8 mouse cellular contexts compared by ENCODE assay signal in the genomic region with DNA sequence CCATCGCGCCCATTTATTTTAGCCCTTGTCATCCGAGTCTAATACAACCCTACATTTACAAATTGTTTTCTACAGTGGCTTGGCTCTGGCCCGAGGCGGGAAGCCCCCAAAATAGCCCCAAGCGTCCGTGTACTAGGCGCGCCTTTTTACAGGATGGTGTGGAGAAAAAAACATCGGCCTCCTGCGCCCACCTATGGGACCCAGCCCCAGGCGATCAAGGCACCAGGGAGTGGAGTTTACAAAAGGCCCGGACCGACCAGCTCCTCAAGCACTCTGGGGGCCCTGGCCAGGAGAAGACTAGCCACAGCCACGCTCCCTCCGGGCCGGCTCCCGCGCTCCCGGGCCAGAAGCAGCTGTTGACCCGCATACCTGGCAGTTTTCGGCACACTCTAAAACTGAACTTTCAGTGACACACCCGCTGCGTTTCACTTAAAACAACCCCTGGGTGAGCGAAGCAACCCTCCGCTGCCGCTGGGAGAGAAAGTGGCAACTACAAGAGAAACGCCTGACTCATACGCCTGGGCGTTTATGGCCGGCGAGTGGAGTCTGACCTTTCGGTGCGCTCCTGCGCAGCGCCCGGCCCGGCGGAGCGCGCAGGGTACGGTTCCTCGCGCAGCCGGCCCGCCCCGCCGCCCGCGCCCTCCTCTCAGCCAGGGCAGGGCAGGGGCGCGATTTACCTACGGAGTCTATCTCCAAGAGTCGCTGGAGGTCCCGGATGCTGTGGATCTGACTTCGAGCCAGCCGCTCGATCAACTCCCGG. TPM values are rescaled to one million over a fixed set of nuclear protein-coding genes. Genes with fewer than 3 reads are reported as not detected.
A peak's percentile ranks its signal among the peaks of the same experiment; 100 is the strongest.
DNase-seq lines count a peak whose midpoint lies in the region; ATAC-seq and TF ChIP-seq lines count a peak whose summit lies in the region.

No protein-coding gene starts in this region.

- ATAC-seq in forebrain, embryonic 12.5 days (ENCODE audit: low FRiP score), result no peak
- peak; percentile 22; the same call in 1 of the 2 replicates for ATAC-seq in intestine, embryonic 15.5 days
- ATAC-seq in lung, embryonic 15.5 days (ENCODE audit: borderline replicate concordance, extremely low read depth, low FRiP score, low TSS enrichment), result no peak
- no peak for ATAC-seq in stomach, embryonic 16.5 days (ENCODE audit: insufficient read depth, low FRiP score)

- WGBS in forebrain, embryonic 12.5 days, result under 1% methylated on average over 59 of the region's 59 CpGs
- WGBS in intestine, embryonic 15.5 days, result 8% methylated on average over 59 of the region's 59 CpGs
- WGBS in lung, embryonic 15.5 days, result 6% methylated on average over 59 of the region's 59 CpGs
- WGBS in stomach, embryonic 16.5 days, result 8% methylated on average over 59 of the region's 59 CpGs

- H3K9me3 ChIP-seq in ES-Bruce4 (replicated peaks; ENCODE audit: control insufficient read depth, insufficient read depth, low read length, poor library complexity, severe bottlenecking), result no peaks in the 10 kb centered on the region
- no peaks in the 10 kb centered on the region for H3K9me3 ChIP-seq in forebrain, embryonic 12.5 days
- no peaks in the 10 kb centered on the region for H3K9me3 ChIP-seq in intestine, embryonic 15.5 days
- H3K9me3 ChIP-seq in lung, embryonic 15.5 days, result no peaks in the 10 kb centered on the region
- H3K9me3 ChIP-seq in stomach, embryonic 16.5 days (replicated peaks; ENCODE audit: control insufficient read depth, low read length), result no peaks in the 10 kb centered on the region

- TF ChIP-seq CTCF in ES-Bruce4 (IDR thresholded peaks at IDR 0.05; ENCODE audit: low read depth, low read length), result no peak

- peak overlapping the region; percentile 89 for H3K9ac ChIP-seq in ES-Bruce4 (ENCODE audit: low read depth, poor library complexity, severe bottlenecking)
- H3K9ac ChIP-seq in forebrain, embryonic 12.5 days, result peak overlapping the region; percentile 70
- H3K9ac ChIP-seq in intestine, embryonic 15.5 days, result peak overlapping the region; percentile 91
- H3K9ac ChIP-seq in lung, embryonic 15.5 days, result peak overlapping the region; percentile 76
- H3K9ac ChIP-seq in stomach, embryonic 16.5 days (ENCODE audit: low read length), result peak overlapping the region; percentile 95

- H3K27me3 ChIP-seq in ES-Bruce4 (ENCODE audit: control insufficient read depth, insufficient read depth, low read length, poor library complexity, severe bottlenecking), result no peaks in the 10 kb centered on the region
- peaks cover 81% of the 10 kb centered on the region for H3K27me3 ChIP-seq in forebrain, embryonic 12.5 days
- peaks cover 6% of the 10 kb centered on the region for H3K27me3 ChIP-seq in intestine, embryonic 15.5 days (replicated peaks)
- peaks cover 50% of the 10 kb centered on the region for H3K27me3 ChIP-seq in lung, embryonic 15.5 days
- H3K27me3 ChIP-seq in stomach, embryonic 16.5 days (ENCODE audit: control insufficient read depth, insufficient read depth, low read length), result peaks cover 12% of the 10 kb centered on the region

- 0 out of 2 replicates have a peak, but pooled peaks have one; percentile 18 for TF ChIP-seq EP300 in ES-Bruce4 (IDR thresholded peaks at IDR 0.05; ENCODE audit: insufficient read depth, low read depth, low read length)

- TF ChIP-seq POLR2A in ES-Bruce4 (IDR thresholded peaks at IDR 0.05; ENCODE audit: insufficient read depth, low read length), result no peak

- no peak overlapping the region for H3K27ac ChIP-seq in ES-Bruce4 (ENCODE audit: insufficient read depth, low read length)
- no peak overlapping the region for H3K27ac ChIP-seq in forebrain, embryonic 12.5 days
- H3K27ac ChIP-seq in intestine, embryonic 15.5 days, result peak overlapping the region; percentile 98; the same call in 1 of the 2 replicates
- H3K27ac ChIP-seq in lung, embryonic 15.5 days, result peak overlapping the region; percentile 96
- peak overlapping the region; percentile 94 for H3K27ac ChIP-seq in stomach, embryonic 16.5 days (ENCODE audit: low read length)

- peaks cover 11% of the 10 kb centered on the region for H3K4me1 ChIP-seq in ES-Bruce4 (ENCODE audit: control insufficient read depth, insufficient read depth, low read length)
- peaks cover 68% of the 10 kb centered on the region for H3K4me1 ChIP-seq in forebrain, embryonic 12.5 days
- peaks cover 62% of the 10 kb centered on the region for H3K4me1 ChIP-seq in intestine, embryonic 15.5 days (replicated peaks)
- peaks cover 86% of the 10 kb centered on the region for H3K4me1 ChIP-seq in lung, embryonic 15.5 days
- peaks cover 52% of the 10 kb centered on the region for H3K4me1 ChIP-seq in stomach, embryonic 16.5 days (ENCODE audit: control insufficient read depth, insufficient read depth, low read length)

- peaks cover 2% of the 10 kb centered on the region; the same call in 1 of the 2 replicates for H3K36me3 ChIP-seq in ES-Bruce4 (ENCODE audit: control insufficient read depth, insufficient read depth, low read length, poor library complexity, severe bottlenecking)
- H3K36me3 ChIP-seq in forebrain, embryonic 12.5 days (replicated peaks), result no peaks in the 10 kb centered on the region
- peaks cover 5% of the 10 kb centered on the region; the same call in 1 of the 2 replicates for H3K36me3 ChIP-seq in intestine, embryonic 15.5 days
- 0 out of 2 replicates have a peak, but pooled peaks cover 2% of the 10 kb centered on the region for H3K36me3 ChIP-seq in lung, embryonic 15.5 days
- 0 out of 2 replicates have a peak, but pooled peaks cover under 1% of the 10 kb centered on the region for H3K36me3 ChIP-seq in stomach, embryonic 16.5 days (ENCODE audit: control insufficient read depth, insufficient read depth, low read length)

- H3K4me2 ChIP-seq in forebrain, embryonic 12.5 days, result peak overlapping the region; percentile 96
- H3K4me2 ChIP-seq in intestine, embryonic 15.5 days (replicated peaks), result peak overlapping the region; percentile 92
- H3K4me2 ChIP-seq in lung, embryonic 15.5 days, result peak overlapping the region; percentile 95
- peak overlapping the region; percentile 93 for H3K4me2 ChIP-seq in stomach, embryonic 16.5 days (ENCODE audit: low read depth, low read length)

- peak overlapping the region; percentile 67 for H3K4me3 ChIP-seq in ES-Bruce4 (ENCODE audit: low read depth, low read length)
- peak overlapping the region; percentile 71 for H3K4me3 ChIP-seq in forebrain, embryonic 12.5 days (replicated peaks)
- H3K4me3 ChIP-seq in intestine, embryonic 15.5 days (replicated peaks), result peak overlapping the region; percentile 88
- peak overlapping the region; percentile 85 for H3K4me3 ChIP-seq in lung, embryonic 15.5 days
- peak overlapping the region; percentile 85 for H3K4me3 ChIP-seq in stomach, embryonic 16.5 days (replicated peaks; ENCODE audit: low read length)

- DNase-seq in 3134 (ENCODE audit: extremely low read depth, insufficient read length, low spot score), result peak; percentile 83
- DNase-seq in spleen, postnatal 4 days (ENCODE audit: low spot score in 2 of 2), result no peak
- no peak for DNase-seq in cerebellum, postnatal 4 days (ENCODE audit: low spot score in 2 of 2)

RNA-seq across cellular contexts. Expression of a gene that starts 4.4 kb away (rescaled TPM):
- polyA plus RNA-seq in ES-Bruce4 (2011; ENCODE audit: insufficient read depth, insufficient read length, low read depth, missing spikeins), result 48.7 and 49.5 TPM in 2 replicates
- 8.5 and 10.5 TPM in 2 replicates for polyA plus RNA-seq in forebrain, embryonic 12.5 days (2016; fragmentation: Nextera tagmentation; extraction: Ambion mirVana)
- 48.5 and 48.8 TPM in 2 replicates for polyA plus RNA-seq in intestine, embryonic 15.5 days (2015; fragmentation: Nextera tagmentation; extraction: Ambion mirVana)
- 53.2 and 56.3 TPM in 2 replicates for polyA plus RNA-seq in lung, embryonic 15.5 days (2015; fragmentation: Nextera tagmentation; extraction: Ambion mirVana)
- polyA plus RNA-seq in stomach, embryonic 16.5 days (2015; fragmentation: Nextera tagmentation; extraction: Ambion mirVana), result 48.5 and 52.3 TPM in 2 replicates

Comparison
In these comparisons a context has a peak if more than half of its experiments do, and no peak if none do; other contexts are left out.
1. H3K27ac ChIP-seq: peak in intestine, embryonic 15.5 days (single experiment), lung, embryonic 15.5 days (single experiment) and stomach, embryonic 16.5 days (single experiment); none in ES-Bruce4 (single experiment) and forebrain, embryonic 12.5 days (single experiment).
2. Peak in every context shown above with its lines, with median percentiles within 50 percentile points of each other: H3K4me3 ChIP-seq, H3K9ac ChIP-seq and H3K4me2 ChIP-seq.